In the genomic region with DNA sequence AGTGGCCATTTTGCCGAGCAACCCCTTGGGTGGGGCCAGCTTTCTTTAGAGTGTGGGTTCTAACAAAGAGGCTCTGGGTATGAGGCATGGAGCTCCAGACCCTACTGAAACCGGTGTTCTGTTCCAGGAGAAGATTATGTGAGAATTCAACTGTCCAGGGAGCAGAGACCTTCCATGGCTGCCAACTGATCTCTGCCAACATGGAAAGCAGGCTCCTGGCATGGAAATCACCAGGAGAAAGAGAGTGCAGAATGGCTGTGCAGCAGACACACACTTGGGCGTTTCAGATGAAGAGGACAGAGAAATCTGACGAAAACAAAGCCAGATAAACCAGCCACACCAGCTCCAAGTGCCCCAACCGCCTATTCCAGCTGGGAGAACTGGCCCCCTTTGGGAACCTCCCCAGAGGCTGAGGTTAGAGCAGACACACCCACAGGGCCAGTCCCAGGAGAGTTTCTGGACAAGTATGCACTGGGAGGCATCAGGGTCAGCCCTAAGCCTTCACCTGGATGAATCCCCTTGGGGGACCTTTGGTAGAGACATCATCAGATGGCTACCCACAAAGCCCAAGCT, we compare ENCODE assay signal across 36 mouse cellular contexts. TPM values are rescaled to one million over a fixed set of nuclear protein-coding genes. Genes with fewer than 3 reads are reported as not detected.
DNase-seq lines count a peak whose midpoint lies in the region; ATAC-seq and TF ChIP-seq lines count a peak whose summit lies in the region.
"Had no signal": no experiment of that assay in that cellular context is flagged by ENCODE, and none has a peak within 500 bp of the region (broad histone marks: within the 10 kb centered on the region; RNA-seq: fewer than 3 reads in every experiment).

No protein-coding gene starts in this region.

- no peak overlapping the region for H3K27ac ChIP-seq in limb, embryonic 13.5 days
- H3K27ac ChIP-seq in limb, embryonic 10.5 days, result no peak overlapping the region
- H3K27ac ChIP-seq in embryonic facial prominence, embryonic 14.5 days (replicated peaks; ENCODE audit: low read depth, low read length), result no peak overlapping the region; the same call in 1 of the 2 replicates
- H3K27ac ChIP-seq in small intestine, adult 2 months (ENCODE audit: insufficient read depth, low read depth, low read length), result peak overlapping the region; percentile 17; the same call in 1 of the 2 replicates
- no peak overlapping the region for H3K27ac ChIP-seq in kidney, adult 2 months (ENCODE audit: insufficient read depth, low read depth, low read length)
- H3K27ac ChIP-seq in hindbrain, postnatal 0 days, result no peak overlapping the region
- H3K27ac ChIP-seq: forebrain, embryonic 10.5 days; forebrain, embryonic 15.5 days; hindbrain, embryonic 13.5 days; kidney, embryonic 15.5 days; left cerebral cortex, adult 2 months; liver, embryonic 12.5 days; midbrain, embryonic 13.5 days; neural tube, embryonic 15.5 days had no signal

- H3K9ac ChIP-seq in limb, embryonic 13.5 days, result no peak overlapping the region
- H3K9ac ChIP-seq in embryonic facial prominence, embryonic 14.5 days (ENCODE audit: low read depth, low read length), result no peak overlapping the region
- no peak overlapping the region for H3K9ac ChIP-seq in hindbrain, postnatal 0 days (replicated peaks; ENCODE audit: low read length)
- H3K9ac ChIP-seq: forebrain, embryonic 15.5 days; heart, embryonic 12.5 days; hindbrain, embryonic 13.5 days; kidney, embryonic 15.5 days; liver, embryonic 12.5 days; liver, postnatal 0 days; midbrain, embryonic 13.5 days; neural tube, embryonic 15.5 days had no signal

- no peak for ATAC-seq in limb, embryonic 13.5 days (ENCODE audit: low FRiP score, low read depth)
- peak; percentile 58; the same call in 1 of the 2 replicates for ATAC-seq in embryonic facial prominence, embryonic 14.5 days (ENCODE audit: low read depth)
- no peak for ATAC-seq in hindbrain, postnatal 0 days
- ATAC-seq: activated CD4-positive, CD25-positive, alpha-beta regulatory T cell, adult 4 months; forebrain, embryonic 15.5 days; inflammation-experienced regulatory T-cells, adult 6 months; liver, embryonic 12.5 days; liver, postnatal 0 days; midbrain, embryonic 13.5 days had no signal

- no peak overlapping the region for H3K4me3 ChIP-seq in limb, embryonic 13.5 days
- no peak overlapping the region for H3K4me3 ChIP-seq in limb, embryonic 10.5 days
- peak overlapping the region; percentile 7; the same call in 1 of the 2 replicates for H3K4me3 ChIP-seq in embryonic facial prominence, embryonic 14.5 days (ENCODE audit: low read depth, low read length)
- no peak overlapping the region for H3K4me3 ChIP-seq in small intestine, adult 2 months (ENCODE audit: low read depth, low read length)
- no peak overlapping the region for H3K4me3 ChIP-seq in kidney, adult 2 months (ENCODE audit: insufficient read depth, low read depth, low read length)
- H3K4me3 ChIP-seq in hindbrain, postnatal 0 days (ENCODE audit: low read length), result no peak overlapping the region
- H3K4me3 ChIP-seq: forebrain, embryonic 10.5 days; forebrain, embryonic 15.5 days; heart, embryonic 12.5 days; hindbrain, embryonic 13.5 days; kidney, embryonic 15.5 days; left cerebral cortex, adult 2 months; liver, embryonic 12.5 days; megakaryocyte, embryonic 14.5 days; midbrain, embryonic 13.5 days; neural tube, embryonic 15.5 days had no signal

- no peaks in the 10 kb centered on the region for H3K36me3 ChIP-seq in limb, embryonic 13.5 days
- H3K36me3 ChIP-seq in limb, embryonic 10.5 days, result no peaks in the 10 kb centered on the region
- no peaks in the 10 kb centered on the region for H3K36me3 ChIP-seq in embryonic facial prominence, embryonic 14.5 days (ENCODE audit: control insufficient read depth, insufficient read depth, low read length)
- no peaks in the 10 kb centered on the region for H3K36me3 ChIP-seq in small intestine, adult 2 months (ENCODE audit: control insufficient read depth, insufficient read depth, low read length)
- no peaks in the 10 kb centered on the region for H3K36me3 ChIP-seq in kidney, adult 2 months (ENCODE audit: control insufficient read depth, insufficient read depth, low read length)
- no peaks in the 10 kb centered on the region for H3K36me3 ChIP-seq in hindbrain, postnatal 0 days (ENCODE audit: insufficient read depth, low read length)
- H3K36me3 ChIP-seq: forebrain, embryonic 10.5 days; forebrain, embryonic 15.5 days; heart, embryonic 12.5 days; hindbrain, embryonic 13.5 days; kidney, embryonic 15.5 days; liver, embryonic 12.5 days; midbrain, embryonic 13.5 days; neural tube, embryonic 15.5 days had no signal

- peaks cover 85% of the 10 kb centered on the region for H3K27me3 ChIP-seq in limb, embryonic 13.5 days
- H3K27me3 ChIP-seq in limb, embryonic 10.5 days (ENCODE audit: low read depth, poor library complexity, severe bottlenecking), result peaks cover 83% of the 10 kb centered on the region
- peaks cover 65% of the 10 kb centered on the region for H3K27me3 ChIP-seq in embryonic facial prominence, embryonic 14.5 days (replicated peaks; ENCODE audit: control insufficient read depth, insufficient read depth, low read length)
- H3K27me3 ChIP-seq in small intestine, adult 2 months (ENCODE audit: control insufficient read depth, insufficient read depth, low read length), result no peaks in the 10 kb centered on the region; the same call in 1 of the 2 replicates
- H3K27me3 ChIP-seq in kidney, adult 2 months (replicated peaks; ENCODE audit: control insufficient read depth, insufficient read depth, low read length), result no peaks in the 10 kb centered on the region
- H3K27me3 ChIP-seq in hindbrain, postnatal 0 days (ENCODE audit: insufficient read depth, low read length), result peaks cover 38% of the 10 kb centered on the region

- 36% methylated on average over 5 of the region's 5 CpGs for whole genome bisulfite sequencing in limb, embryonic 13.5 days
- WGBS in limb, embryonic 10.5 days, result 43% methylated on average over 5 of the region's 5 CpGs
- 31% methylated on average over 5 of the region's 5 CpGs for WGBS in embryonic facial prominence, embryonic 14.5 days
- 17% methylated on average over 5 of the region's 5 CpGs for WGBS in small intestine, adult 2 months
- WGBS in kidney, adult 2 months, result 56% methylated on average over 5 of the region's 5 CpGs
- WGBS in hindbrain, postnatal 0 days, result 29% methylated on average over 5 of the region's 5 CpGs

- H3K4me1 ChIP-seq in limb, embryonic 13.5 days, result peaks cover 17% of the 10 kb centered on the region
- peaks cover 10% of the 10 kb centered on the region for H3K4me1 ChIP-seq in limb, embryonic 10.5 days
- 0 out of 2 replicates have a peak, but pooled peaks cover 4% of the 10 kb centered on the region for H3K4me1 ChIP-seq in embryonic facial prominence, embryonic 14.5 days (ENCODE audit: control insufficient read depth, insufficient read depth, low read length)
- peaks cover 18% of the 10 kb centered on the region for H3K4me1 ChIP-seq in small intestine, adult 2 months (ENCODE audit: control insufficient read depth, insufficient read depth, insufficient read length, low read length)
- H3K4me1 ChIP-seq in kidney, adult 2 months (ENCODE audit: control insufficient read depth, insufficient read depth, low read length), result no peaks in the 10 kb centered on the region
- no peaks in the 10 kb centered on the region for H3K4me1 ChIP-seq in hindbrain, postnatal 0 days (ENCODE audit: insufficient read depth, low read length)
- H3K4me1 ChIP-seq: liver, embryonic 12.5 days had no signal

- DNase-seq in adrenal gland, postnatal 10 days, result peak; percentile 10
- no peak for DNase-seq in adrenal gland, adult (ENCODE audit: inconsistent age in 2 of 2, low spot score in 1 of 2)
- no peak for DNase-seq in limb, embryonic 10.5 days (ENCODE audit: low spot score)
- peak; percentile 52 for DNase-seq in embryonic facial prominence, embryonic 14.5 days (ENCODE audit: low spot score)
- DNase-seq in kidney, adult 2 months, result no peak
- no peak for DNase-seq in hindbrain, postnatal 0 days (ENCODE audit: low spot score)
- DNase-seq: adrenal gland, postnatal 14 days; cerebellum, adult 8-10 months; gastrocnemius, postnatal 25 days; heart, adult 18-20 months; heart, postnatal 4 days; kidney, adult 11 months; kidney, postnatal 25 days; liver, postnatal 0 days; lung, postnatal 36 days; retina, postnatal 1 day; right cerebral cortex, postnatal 14 days; thymus, adult 2 months had no signal

- H3K4me2 ChIP-seq in limb, embryonic 13.5 days (replicated peaks), result 0 out of 2 replicates have a peak overlapping the region, but pooled peaks have one; percentile 9
- H3K4me2 ChIP-seq in embryonic facial prominence, embryonic 14.5 days (ENCODE audit: low read depth, low read length), result peak overlapping the region; percentile 31
- H3K4me2 ChIP-seq in hindbrain, postnatal 0 days (ENCODE audit: low read depth, low read length), result no peak overlapping the region
- H3K4me2 ChIP-seq: forebrain, embryonic 15.5 days; heart, embryonic 12.5 days; hindbrain, embryonic 13.5 days; kidney, embryonic 15.5 days; liver, embryonic 12.5 days; midbrain, embryonic 13.5 days; neural tube, embryonic 15.5 days had no signal

- no peak for TF ChIP-seq CTCF in small intestine, adult 2 months (IDR thresholded peaks at IDR 0.05; ENCODE audit: extremely low read depth, insufficient read length, insufficient replicate concordance, low read depth, low read length)
- no peak for TF ChIP-seq CTCF in kidney, adult 2 months (conservative IDR thresholded peaks at IDR 0.05; ENCODE audit: insufficient read depth, insufficient read length, low read depth, low read length)
- no peak for TF ChIP-seq CTCF in hindbrain, postnatal 0 days (IDR thresholded peaks at IDR 0.05; ENCODE audit: low read depth)

- TF ChIP-seq POLR2A in small intestine, adult 2 months (IDR thresholded peaks at IDR 0.05; ENCODE audit: low read depth, low read length), result no peak
- no peak for TF ChIP-seq POLR2A in kidney, adult 2 months (IDR thresholded peaks at IDR 0.05; ENCODE audit: low read depth, low read length)

- no peaks in the 10 kb centered on the region for H3K9me3 ChIP-seq in limb, embryonic 13.5 days
- H3K9me3 ChIP-seq in limb, embryonic 10.5 days (replicated peaks), result no peaks in the 10 kb centered on the region
- H3K9me3 ChIP-seq in embryonic facial prominence, embryonic 14.5 days (ENCODE audit: control insufficient read depth, low read length), result no peaks in the 10 kb centered on the region
- no peaks in the 10 kb centered on the region for H3K9me3 ChIP-seq in hindbrain, postnatal 0 days (ENCODE audit: low read length)
- H3K9me3 ChIP-seq: forebrain, embryonic 10.5 days; forebrain, embryonic 15.5 days; heart, embryonic 12.5 days; hindbrain, embryonic 13.5 days; kidney, embryonic 15.5 days; liver, embryonic 12.5 days; megakaryocyte, embryonic 14.5 days; midbrain, embryonic 13.5 days; neural tube, embryonic 15.5 days had no signal

RNA-seq across cellular contexts. Expression of a gene that starts 2.4 kb away (rescaled TPM):
- total RNA-seq in adrenal gland, postnatal 10 days (2021), result not detected
- 6.1 and 7.5 TPM in 2 replicates for polyA plus RNA-seq in limb, embryonic 13.5 days (2015; fragmentation: Nextera tagmentation; extraction: Ambion mirVana)
- 0.30 and 0.63 TPM in 2 replicates for polyA plus RNA-seq in limb, embryonic 10.5 days (2016; fragmentation: Nextera tagmentation; extraction: Ambion mirVana)
- polyA plus RNA-seq in embryonic facial prominence, embryonic 14.5 days (2014; fragmentation: Nextera tagmentation; extraction: Ambion mirVana), result 15.2 and 20.1 TPM in 2 replicates
- 5.0 and 12.5 TPM in 2 replicates for polyA plus RNA-seq in small intestine, adult 2 months (2012; rRNA removed)
- polyA plus RNA-seq in kidney, adult 2 months (2012; rRNA removed), result 0.14 and 0.27 TPM in 2 replicates
- total RNA-seq in hindbrain, postnatal 0 days (2014; rRNA removed), result 0.25 and 0.58 TPM in 2 replicates
- 0.09 and 0.14 TPM in 2 replicates for polyA plus RNA-seq in hindbrain, postnatal 0 days (2015; fragmentation: Nextera tagmentation; extraction: Ambion mirVana)
- total RNA-seq: adrenal gland, postnatal 14 days; CH12.LX; common myeloid progenitor, adult 5-6 weeks; heart, adult 18-20 months; layer of hippocampus, adult 18-20 months; monocyte, adult 5-6 weeks had no signal
- polyA plus RNA-seq: activated CD4-positive, CD25-positive, alpha-beta regulatory T cell, adult 4 months; forebrain, embryonic 15.5 days; hindbrain, embryonic 13.5 days; inflammation-experienced regulatory T-cells, adult 6 months; liver, embryonic 12.5 days; midbrain, embryonic 13.5 days had no signal

Comparison
In these comparisons a context has a peak if more than half of its experiments do, and no peak if none do; other contexts are left out.
1. DNase-seq: peak in adrenal gland, postnatal 10 days (single experiment) and embryonic facial prominence, embryonic 14.5 days (single experiment); none in adrenal gland, adult (0 of 2), limb, embryonic 10.5 days (single experiment), kidney, adult 2 months (single experiment) and hindbrain, postnatal 0 days (single experiment).